Mouse (Mus musculus): ENCODE data around the gene Olfr1261. TPM values are rescaled to one million over a fixed set of nuclear protein-coding genes. Genes with fewer than 3 reads are reported as not detected.

Olfr1261 gene
- polyA plus RNA-seq, 1 experiment, result not detected

GRCm38 (mm10) chr2:90035037-90035436 lies 44.0 kb downstream of the Olfr1261 start, which contains the start of gene Olfr1265:
Olfr1265 (plus strand) TSS chr2:90035337.
- H3K4me1 ChIP-seq (ENCODE audit: control insufficient read depth, insufficient read depth, low read length), result no peaks in the 10 kb centered on the region
- no peak within 1 kb of the TSS for H3K4me3 ChIP-seq (ENCODE audit: insufficient read depth, low read depth, low read length)
- no peaks in the 10 kb centered on the region for H3K36me3 ChIP-seq (ENCODE audit: control insufficient read depth, insufficient read depth, low read length)
- H3K27ac ChIP-seq (ENCODE audit: insufficient read depth, low read depth, low read length), result no peak within 1 kb of the TSS
- H3K27me3 ChIP-seq (replicated peaks; ENCODE audit: control insufficient read depth, insufficient read depth, low read length), result no peaks in the 10 kb centered on the region
- TF ChIP-seq POLR2A (IDR thresholded peaks at IDR 0.05; ENCODE audit: low read depth, low read length) (no peak), CTCF (conservative IDR thresholded peaks at IDR 0.05; ENCODE audit: insufficient read depth, insufficient read length, low read depth, low read length) (no peak)
- no peak for DNase-seq

Other genes with a start within 250 kb of the Olfr1261 start
- not detected in 2 replicates for gene Olfr1253, start 234.1 kb upstream of the Olfr1261 start, polyA plus RNA-seq (2012; rRNA removed)
- gene Olfr1254, start 197.6 kb upstream of the Olfr1261 start, polyA plus RNA-seq (2012; rRNA removed), result not detected in 2 replicates
- not detected in 2 replicates for gene Olfr1255, start 179.2 kb upstream of the Olfr1261 start, polyA plus RNA-seq (2012; rRNA removed)
- gene Olfr1256, start 149.7 kb upstream of the Olfr1261 start, polyA plus RNA-seq (2012; rRNA removed), result not detected in 2 replicates
- not detected in 2 replicates for gene Olfr48, start 143.0 kb upstream of the Olfr1261 start, polyA plus RNA-seq (2012; rRNA removed)
- gene Olfr1257, start 112.8 kb upstream of the Olfr1261 start, polyA plus RNA-seq (2012; rRNA removed), result not detected in 2 replicates
- gene Olfr1258, start 63.9 kb upstream of the Olfr1261 start, polyA plus RNA-seq (2012; rRNA removed), result not detected in 2 replicates
- gene Olfr1259, start 42.6 kb upstream of the Olfr1261 start, polyA plus RNA-seq (2012; rRNA removed), result not detected in 2 replicates
- gene Olfr1260, start 16.9 kb upstream of the Olfr1261 start, polyA plus RNA-seq (2012; rRNA removed), result not detected in 2 replicates
- not detected in 2 replicates for gene Olfr1262, start 8.9 kb downstream of the Olfr1261 start, polyA plus RNA-seq (2012; rRNA removed)
- gene Olfr1263, start 20.9 kb downstream of the Olfr1261 start, polyA plus RNA-seq (2012; rRNA removed), result not detected in 2 replicates
- gene Olfr1264, start 34.4 kb downstream of the Olfr1261 start, polyA plus RNA-seq (2012; rRNA removed), result not detected in 2 replicates
- gene Olfr1265, start 44.1 kb downstream of the Olfr1261 start, polyA plus RNA-seq (2012; rRNA removed), result not detected in 2 replicates
- not detected in 2 replicates for gene Olfr140, start 72.4 kb downstream of the Olfr1261 start, polyA plus RNA-seq (2012; rRNA removed)
- not detected in 2 replicates for gene Olfr1269, start 130.2 kb downstream of the Olfr1261 start, polyA plus RNA-seq (2012; rRNA removed)
- gene Olfr32, start 151.1 kb downstream of the Olfr1261 start, polyA plus RNA-seq (2012; rRNA removed), result not detected in 2 replicates
- gene Olfr1270, start 161.9 kb downstream of the Olfr1261 start, polyA plus RNA-seq (2012; rRNA removed), result not detected in 2 replicates
- gene Olfr1506, start 233.3 kb downstream of the Olfr1261 start, polyA plus RNA-seq (2012; rRNA removed), result not detected in 2 replicates